ENCODE assay signal across 8 mouse cellular contexts in genomic region chr11:50226406-50226805, GRCm38 (mm10). TPM values are rescaled to one million over a fixed set of nuclear protein-coding genes. Genes with fewer than 3 reads are reported as not detected.
DNase-seq lines count a peak whose midpoint lies in the region; ATAC-seq and TF ChIP-seq lines count a peak whose summit lies in the region.

No protein-coding gene starts in this region.

- peak overlapping the region; percentile 89 for H3K4me3 ChIP-seq in kidney, adult 2 months (ENCODE audit: insufficient read depth, low read depth, low read length)
- H3K4me3 ChIP-seq in bone marrow, adult 2 months (replicated peaks; ENCODE audit: control insufficient read depth, low read depth, low read length) = peak overlapping the region; percentile 90
- peak overlapping the region; percentile 72 for H3K4me3 ChIP-seq in hindbrain, embryonic 11.5 days (ENCODE audit: low read depth, low read length)
- H3K4me3 ChIP-seq in midbrain, embryonic 12.5 days = peak overlapping the region; percentile 96

- ATAC-seq in hindbrain, embryonic 11.5 days (ENCODE audit: low FRiP score) = no peak
- ATAC-seq in midbrain, embryonic 12.5 days (ENCODE audit: low FRiP score, low read depth) = no peak
- no peak for ATAC-seq in activated CD4-positive, CD25-positive, alpha-beta regulatory T cell, adult 4 months

- H3K9me3 ChIP-seq in hindbrain, embryonic 11.5 days (ENCODE audit: control insufficient read depth, low read length) = no peaks in the 10 kb centered on the region
- H3K9me3 ChIP-seq in midbrain, embryonic 12.5 days = no peaks in the 10 kb centered on the region

- H3K27ac ChIP-seq in kidney, adult 2 months (ENCODE audit: insufficient read depth, low read depth, low read length) = peak overlapping the region; percentile 80
- H3K27ac ChIP-seq in bone marrow, adult 2 months (ENCODE audit: control insufficient read depth, insufficient read depth, low read depth, low read length, poor library complexity) = peak overlapping the region; percentile 92
- no peak overlapping the region for H3K27ac ChIP-seq in hindbrain, embryonic 11.5 days (ENCODE audit: low read depth, low read length)
- H3K27ac ChIP-seq in midbrain, embryonic 12.5 days (replicated peaks) = no peak overlapping the region

- DNase-seq in kidney, adult 2 months = no peak
- no peak for DNase-seq in kidney, adult 18-20 months
- DNase-seq in hindbrain, embryonic 11.5 days (ENCODE audit: low spot score) = no peak
- no peak for DNase-seq in gastrocnemius, postnatal 14 days
- no peak for DNase-seq in cerebellum, adult 18-20 months

- no peak for TF ChIP-seq POLR2A in kidney, adult 2 months (IDR thresholded peaks at IDR 0.05; ENCODE audit: low read depth, low read length)
- TF ChIP-seq POLR2A in bone marrow, adult 2 months (IDR thresholded peaks at IDR 0.05; ENCODE audit: borderline replicate concordance, control insufficient read depth, low read depth, low read length) = no peak

- peaks cover 31% of the 10 kb centered on the region for H3K4me1 ChIP-seq in kidney, adult 2 months (ENCODE audit: control insufficient read depth, insufficient read depth, low read length)
- peaks cover 17% of the 10 kb centered on the region for H3K4me1 ChIP-seq in bone marrow, adult 2 months (ENCODE audit: control insufficient read depth, insufficient read depth, low read length)
- H3K4me1 ChIP-seq in hindbrain, embryonic 11.5 days (replicated peaks; ENCODE audit: control insufficient read depth, insufficient read depth, low read length) = peaks cover 10% of the 10 kb centered on the region
- H3K4me1 ChIP-seq in midbrain, embryonic 12.5 days = peaks cover 39% of the 10 kb centered on the region

- H3K9ac ChIP-seq in hindbrain, embryonic 11.5 days (ENCODE audit: low read depth, low read length) = peak overlapping the region; percentile 97; the same call in 1 of the 2 replicates
- H3K9ac ChIP-seq in midbrain, embryonic 12.5 days (replicated peaks) = peak overlapping the region; percentile 98

- no peak for TF ChIP-seq CTCF in kidney, adult 2 months (conservative IDR thresholded peaks at IDR 0.05; ENCODE audit: insufficient read depth, insufficient read length, low read depth, low read length)
- TF ChIP-seq CTCF in bone marrow, adult 2 months (IDR thresholded peaks at IDR 0.05; ENCODE audit: control insufficient read depth, insufficient read depth, low read length) = no peak

- H3K4me2 ChIP-seq in hindbrain, embryonic 11.5 days (replicated peaks; ENCODE audit: low read depth, low read length) = peak overlapping the region; percentile 54
- H3K4me2 ChIP-seq in midbrain, embryonic 12.5 days (replicated peaks) = peak overlapping the region; percentile 91

- 5% methylated on average over 2 of the region's 2 CpGs for WGBS in kidney, adult 2 months
- 13% methylated on average over 2 of the region's 2 CpGs for WGBS in bone marrow, adult 2 months
- WGBS in hindbrain, embryonic 11.5 days = 31% methylated on average over 2 of the region's 2 CpGs
- 39% methylated on average over 2 of the region's 2 CpGs for WGBS in midbrain, embryonic 12.5 days

- H3K36me3 ChIP-seq in kidney, adult 2 months (ENCODE audit: control insufficient read depth, insufficient read depth, low read length) = no peaks in the 10 kb centered on the region; the same call in 1 of the 2 replicates
- no peaks in the 10 kb centered on the region for H3K36me3 ChIP-seq in hindbrain, embryonic 11.5 days (ENCODE audit: control insufficient read depth, insufficient read depth, low read length)
- H3K36me3 ChIP-seq in midbrain, embryonic 12.5 days = 0 out of 2 replicates have a peak, but pooled peaks cover 5% of the 10 kb centered on the region

- H3K27me3 ChIP-seq in kidney, adult 2 months (replicated peaks; ENCODE audit: control insufficient read depth, insufficient read depth, low read length) = no peaks in the 10 kb centered on the region
- H3K27me3 ChIP-seq in hindbrain, embryonic 11.5 days (ENCODE audit: control insufficient read depth, insufficient read depth, low read length) = peaks cover 2% of the 10 kb centered on the region; the same call in 1 of the 2 replicates
- peaks cover 39% of the 10 kb centered on the region for H3K27me3 ChIP-seq in midbrain, embryonic 12.5 days

- intact Hi-C loops in gastrocnemius, postnatal 14 days (cut with DNase I; ENCODE audit: low total_unique reads) = no loop called here

RNA-seq across cellular contexts. Expression of gene Ltc4s, which starts 12.0 kb away (rescaled TPM):
- polyA plus RNA-seq in kidney, adult 2 months (2012; rRNA removed) = 33.8 and 46.3 TPM in 2 replicates
- 3.9 and 6.7 TPM in 2 replicates for polyA plus RNA-seq in bone marrow, adult 2 months (2011; ENCODE audit: insufficient read depth, insufficient read length, low replicate concordance, missing spikeins)
- 0.94 and 1.3 TPM in 2 replicates for polyA plus RNA-seq in hindbrain, embryonic 11.5 days (2014; fragmentation: Nextera tagmentation; extraction: Ambion mirVana)
- polyA plus RNA-seq in midbrain, embryonic 12.5 days (2016; fragmentation: Nextera tagmentation; extraction: Ambion mirVana) = 0.85 and 1.3 TPM in 2 replicates
- not detected for polyA plus RNA-seq in activated CD4-positive, CD25-positive, alpha-beta regulatory T cell, adult 4 months (2017; shearing (Covaris generic))
- 1 to 10 TPM; 1.9 to 2.0 TPM for total RNA-seq in gastrocnemius, postnatal 14 days (2021)

RNA-seq across cellular contexts. Expression of gene Mgat4b, which starts 15.7 kb away (rescaled TPM):
- 85.4 and 105 TPM in 2 replicates for polyA plus RNA-seq in kidney, adult 2 months (2012; rRNA removed)
- polyA plus RNA-seq in bone marrow, adult 2 months (2011; ENCODE audit: insufficient read depth, insufficient read length, low replicate concordance, missing spikeins) = 15.7 and 20.7 TPM in 2 replicates
- 17.9 and 19.6 TPM in 2 replicates for polyA plus RNA-seq in hindbrain, embryonic 11.5 days (2014; fragmentation: Nextera tagmentation; extraction: Ambion mirVana)
- 40.7 and 45.6 TPM in 2 replicates for polyA plus RNA-seq in midbrain, embryonic 12.5 days (2016; fragmentation: Nextera tagmentation; extraction: Ambion mirVana)
- 1 to 10 TPM; 1.0 to 1.2 TPM for polyA plus RNA-seq in activated CD4-positive, CD25-positive, alpha-beta regulatory T cell, adult 4 months (2017; shearing (Covaris generic))
- 10 to 100 TPM; 24.8 to 25.5 TPM for total RNA-seq in gastrocnemius, postnatal 14 days (2021)

RNA-seq across cellular contexts. Expression of gene Sqstm1, which starts 15.8 kb away (rescaled TPM):
- polyA plus RNA-seq in kidney, adult 2 months (2012; rRNA removed) = 337 and 344 TPM in 2 replicates
- 172 TPM in 2 replicates for polyA plus RNA-seq in bone marrow, adult 2 months (2011; ENCODE audit: insufficient read depth, insufficient read length, low replicate concordance, missing spikeins)
- polyA plus RNA-seq in hindbrain, embryonic 11.5 days (2014; fragmentation: Nextera tagmentation; extraction: Ambion mirVana) = 165 and 188 TPM in 2 replicates
- polyA plus RNA-seq in midbrain, embryonic 12.5 days (2016; fragmentation: Nextera tagmentation; extraction: Ambion mirVana) = 193 and 203 TPM in 2 replicates
- polyA plus RNA-seq in activated CD4-positive, CD25-positive, alpha-beta regulatory T cell, adult 4 months (2017; shearing (Covaris generic)) = 10 to 100 TPM; 51.8 to 58.9 TPM
- 100 to 1,000 TPM; 217 to 261 TPM for total RNA-seq in gastrocnemius, postnatal 14 days (2021)

RNA-seq across cellular contexts. Expression of gene Mrnip, which starts 52.2 kb away (rescaled TPM):
- 21.0 and 21.1 TPM in 2 replicates for polyA plus RNA-seq in kidney, adult 2 months (2012; rRNA removed)
- polyA plus RNA-seq in bone marrow, adult 2 months (2011; ENCODE audit: insufficient read depth, insufficient read length, low replicate concordance, missing spikeins) = 5.2 and 6.2 TPM in 2 replicates
- 21.9 and 22.4 TPM in 2 replicates for polyA plus RNA-seq in hindbrain, embryonic 11.5 days (2014; fragmentation: Nextera tagmentation; extraction: Ambion mirVana)
- polyA plus RNA-seq in midbrain, embryonic 12.5 days (2016; fragmentation: Nextera tagmentation; extraction: Ambion mirVana) = 23.3 and 24.2 TPM in 2 replicates
- 10 to 100 TPM; 11.2 to 12.6 TPM for polyA plus RNA-seq in activated CD4-positive, CD25-positive, alpha-beta regulatory T cell, adult 4 months (2017; shearing (Covaris generic))
- total RNA-seq in gastrocnemius, postnatal 14 days (2021) = 1 to 10 TPM; 5.0 to 5.4 TPM

Comparison
In these comparisons a context has a peak if more than half of its experiments do, and no peak if none do; other contexts are left out.
1. H3K27ac ChIP-seq: peak in kidney, adult 2 months (single experiment) and bone marrow, adult 2 months (single experiment); none in hindbrain, embryonic 11.5 days (single experiment) and midbrain, embryonic 12.5 days (single experiment).
2. Peak in every context shown above with its lines, with median percentiles within 50 percentile points of each other: H3K4me3 ChIP-seq.